Comparison of ENCODE assay signal across 16 mouse cellular contexts in the genomic region with DNA sequence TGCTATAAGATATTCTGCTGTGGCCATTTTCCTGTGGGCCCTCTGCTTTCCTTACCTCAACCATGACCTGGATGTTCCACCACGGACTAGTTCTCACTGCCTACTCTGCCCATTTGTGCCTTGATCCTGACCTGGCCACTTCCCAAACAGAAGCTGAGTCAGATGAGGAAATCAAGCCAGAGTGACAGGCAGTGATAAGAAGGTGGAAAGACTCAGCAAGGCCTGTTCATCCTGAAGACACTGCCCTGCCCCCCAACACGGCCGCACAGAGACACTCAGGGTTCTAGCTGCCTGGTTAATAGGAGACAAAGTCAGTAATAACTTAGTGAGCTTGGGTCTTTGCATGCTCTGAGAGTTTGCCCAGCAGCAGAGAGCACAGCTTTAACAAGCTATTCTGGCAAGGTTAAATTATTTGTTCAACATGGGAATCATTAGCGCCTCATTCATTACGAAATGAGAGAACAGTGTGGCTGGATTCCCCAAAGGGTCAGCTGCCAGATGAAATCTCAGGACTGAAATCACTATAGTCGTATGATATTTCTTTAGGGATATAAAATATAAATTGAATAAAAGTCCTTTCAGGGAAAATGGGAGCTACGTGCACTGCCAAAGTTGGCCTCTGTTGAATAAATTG.
DNase-seq lines count a peak whose midpoint lies in the region; ATAC-seq lines count a peak whose summit lies in the region.
"Had no signal": no experiment of that assay in that cellular context is flagged by ENCODE, and none has a peak within 500 bp of the region (broad histone marks: within the 10 kb centered on the region; RNA-seq: fewer than 3 reads in every experiment).

No protein-coding gene starts in this region.

- no peak for DNase-seq in embryonic facial prominence, embryonic 10.5 days (ENCODE audit: low spot score)
- DNase-seq in limb, embryonic 10.5 days (ENCODE audit: low spot score), result no peak
- DNase-seq in MEL-GATA-1-ER (ENCODE audit: extremely low read depth, low read depth), result peak; percentile 61
- DNase-seq in frontal cortex, postnatal 25 days (ENCODE audit: low spot score in 2 of 2), result no peak
- no peak for DNase-seq in right cerebral cortex, postnatal 10 days (ENCODE audit: low spot score in 2 of 2)
- DNase-seq: cerebellum, postnatal 36 days; heart, postnatal 36 days; kidney, postnatal 4 days; spleen, adult 18-20 months; thymus, adult 18-20 months had no signal

- H3K4me2 ChIP-seq in embryonic facial prominence, embryonic 12.5 days (replicated peaks), result no peak overlapping the region
- H3K4me2 ChIP-seq in limb, embryonic 12.5 days, result no peak overlapping the region
- H3K4me2 ChIP-seq: liver, embryonic 15.5 days; midbrain, embryonic 13.5 days had no signal

- ATAC-seq in embryonic facial prominence, embryonic 12.5 days (ENCODE audit: insufficient number of reproducible peaks, insufficient read depth, low FRiP score, low TSS enrichment), result no peak
- no peak for ATAC-seq in limb, embryonic 12.5 days (ENCODE audit: insufficient number of reproducible peaks, insufficient read depth, low FRiP score, low TSS enrichment, low read depth)
- peak; percentile 76 for ATAC-seq in common myeloid progenitor, adult 5-6 weeks (replicated peaks; ENCODE audit: low read depth, poor library complexity, severe bottlenecking)
- ATAC-seq: Patski had no signal

- no peaks in the 10 kb centered on the region for H3K9me3 ChIP-seq in embryonic facial prominence, embryonic 12.5 days
- H3K9me3 ChIP-seq in embryonic facial prominence, embryonic 10.5 days, result no peaks in the 10 kb centered on the region
- no peaks in the 10 kb centered on the region for H3K9me3 ChIP-seq in limb, embryonic 12.5 days
- H3K9me3 ChIP-seq in limb, embryonic 10.5 days (replicated peaks), result no peaks in the 10 kb centered on the region
- H3K9me3 ChIP-seq: liver, embryonic 15.5 days; midbrain, embryonic 13.5 days had no signal

- H3K27me3 ChIP-seq in embryonic facial prominence, embryonic 12.5 days, result no peaks in the 10 kb centered on the region
- no peaks in the 10 kb centered on the region for H3K27me3 ChIP-seq in embryonic facial prominence, embryonic 10.5 days (replicated peaks; ENCODE audit: low read depth, poor library complexity, severe bottlenecking)
- H3K27me3 ChIP-seq in limb, embryonic 12.5 days, result no peaks in the 10 kb centered on the region
- no peaks in the 10 kb centered on the region for H3K27me3 ChIP-seq in limb, embryonic 10.5 days (ENCODE audit: low read depth, poor library complexity, severe bottlenecking)
- H3K27me3 ChIP-seq: liver, embryonic 15.5 days; midbrain, embryonic 13.5 days; Patski had no signal

- no peak overlapping the region for H3K4me3 ChIP-seq in embryonic facial prominence, embryonic 12.5 days
- no peak overlapping the region for H3K4me3 ChIP-seq in embryonic facial prominence, embryonic 10.5 days
- no peak overlapping the region for H3K4me3 ChIP-seq in limb, embryonic 12.5 days (replicated peaks)
- no peak overlapping the region for H3K4me3 ChIP-seq in limb, embryonic 10.5 days
- H3K4me3 ChIP-seq: liver, embryonic 15.5 days; midbrain, embryonic 13.5 days had no signal

- no peaks in the 10 kb centered on the region for H3K4me1 ChIP-seq in embryonic facial prominence, embryonic 12.5 days
- peaks cover 7% of the 10 kb centered on the region; the same call in 1 of the 2 replicates for H3K4me1 ChIP-seq in embryonic facial prominence, embryonic 10.5 days
- peaks cover 12% of the 10 kb centered on the region for H3K4me1 ChIP-seq in limb, embryonic 12.5 days (replicated peaks)
- peaks cover 25% of the 10 kb centered on the region for H3K4me1 ChIP-seq in limb, embryonic 10.5 days
- H3K4me1 ChIP-seq: liver, embryonic 15.5 days had no signal

- no peak overlapping the region for H3K9ac ChIP-seq in embryonic facial prominence, embryonic 12.5 days
- no peak overlapping the region for H3K9ac ChIP-seq in limb, embryonic 12.5 days (replicated peaks)
- H3K9ac ChIP-seq: liver, embryonic 15.5 days; midbrain, embryonic 13.5 days had no signal

- WGBS in embryonic facial prominence, embryonic 12.5 days, result 68% methylated on average over 7 of the region's 7 CpGs
- 80% methylated on average over 7 of the region's 7 CpGs for WGBS in embryonic facial prominence, embryonic 10.5 days
- 46% methylated on average over 7 of the region's 7 CpGs for WGBS in limb, embryonic 12.5 days
- WGBS in limb, embryonic 10.5 days, result 72% methylated on average over 7 of the region's 7 CpGs

- H3K27ac ChIP-seq in embryonic facial prominence, embryonic 12.5 days, result 0 out of 2 replicates have a peak overlapping the region, but pooled peaks have one; percentile 3
- no peak overlapping the region for H3K27ac ChIP-seq in embryonic facial prominence, embryonic 10.5 days (replicated peaks)
- 0 out of 2 replicates have a peak overlapping the region, but pooled peaks have one; percentile 31 for H3K27ac ChIP-seq in limb, embryonic 12.5 days
- no peak overlapping the region for H3K27ac ChIP-seq in limb, embryonic 10.5 days
- H3K27ac ChIP-seq: liver, embryonic 15.5 days; midbrain, embryonic 13.5 days had no signal

- no peaks in the 10 kb centered on the region for H3K36me3 ChIP-seq in embryonic facial prominence, embryonic 12.5 days
- no peaks in the 10 kb centered on the region for H3K36me3 ChIP-seq in embryonic facial prominence, embryonic 10.5 days (replicated peaks)
- no peaks in the 10 kb centered on the region; the same call in 1 of the 2 replicates for H3K36me3 ChIP-seq in limb, embryonic 12.5 days
- no peaks in the 10 kb centered on the region for H3K36me3 ChIP-seq in limb, embryonic 10.5 days
- H3K36me3 ChIP-seq: liver, embryonic 15.5 days; midbrain, embryonic 13.5 days had no signal

Comparison
In these comparisons a context has a peak if more than half of its experiments do, and no peak if none do; other contexts are left out.
1. H3K27ac ChIP-seq: peak in embryonic facial prominence, embryonic 12.5 days (single experiment) and limb, embryonic 12.5 days (single experiment); none in embryonic facial prominence, embryonic 10.5 days (single experiment) and limb, embryonic 10.5 days (single experiment).